Mouse (Mus musculus): ENCODE data around the gene Cryga. TPM values are rescaled to one million over a fixed set of nuclear protein-coding genes. Genes with fewer than 3 reads are reported as not detected.
A peak's percentile ranks its signal among the peaks of the same experiment; 100 is the strongest.

Cryga gene
- polyA plus RNA-seq (2015; fragmentation: Nextera tagmentation; extraction: Ambion mirVana), result not detected in 2 replicates

GRCm38 (mm10) chr1:65103273-65103672 is at the start of gene Cryga:
Gene Cryga (minus strand): TSS chr1:65103373.
- no peak for ATAC-seq
- 91% methylated on average over 11 of the region's 11 CpGs for WGBS
- no peak within 1 kb of the TSS for H3K4me3 ChIP-seq (replicated peaks)
- H3K27me3 ChIP-seq (replicated peaks), result no peaks in the 10 kb centered on the region
- H3K36me3 ChIP-seq, result no peaks in the 10 kb centered on the region
- no peaks in the 10 kb centered on the region for H3K9me3 ChIP-seq
- no peak within 1 kb of the TSS for H3K9ac ChIP-seq
- H3K4me1 ChIP-seq (replicated peaks), result no peaks in the 10 kb centered on the region
- no peak within 1 kb of the TSS for H3K4me2 ChIP-seq (replicated peaks)
- no peak within 1 kb of the TSS for H3K27ac ChIP-seq

GRCm38 (mm10) chr1:65147971-65148370 is 44.8 kb upstream of the Cryga start:
- ATAC-seq, result no peak
- Histone ChIP-seq H3K9me3 (no peaks in the 10 kb centered on the region), H3K27me3 (replicated peaks) (no peaks in the 10 kb centered on the region), H3K9ac (no peak overlapping the region), H3K27ac (no peak overlapping the region), H3K36me3 (no peaks in the 10 kb centered on the region), H3K4me3 (replicated peaks) (no peak overlapping the region), H3K4me1 (replicated peaks) (no peaks in the 10 kb centered on the region), H3K4me2 (replicated peaks) (no peak overlapping the region)
- WGBS, result 80% methylated on average over 3 of the region's 3 CpGs

- no peak for ATAC-seq
- no peaks in the 10 kb centered on the region for H3K36me3 ChIP-seq
- no peak overlapping the region for H3K9ac ChIP-seq
- H3K4me3 ChIP-seq (replicated peaks), result no peak overlapping the region
- no peaks in the 10 kb centered on the region for H3K9me3 ChIP-seq
- no peaks in the 10 kb centered on the region for H3K4me1 ChIP-seq (replicated peaks)
- no peak overlapping the region for H3K4me2 ChIP-seq (replicated peaks)
- WGBS, result 92% methylated on average over 5 of the region's 5 CpGs
- no peaks in the 10 kb centered on the region for H3K27me3 ChIP-seq (replicated peaks)
- H3K27ac ChIP-seq, result no peak overlapping the region
Measured at GRCm38 (mm10) chr1:65147326-65147725, 44.2 kb upstream of the Cryga start.

- Histone ChIP-seq H3K27ac (no peak overlapping the region), H3K4me2 (replicated peaks) (no peak overlapping the region), H3K36me3 (no peaks in the 10 kb centered on the region), H3K9me3 (no peaks in the 10 kb centered on the region), H3K9ac (no peak overlapping the region), H3K4me3 (replicated peaks) (no peak overlapping the region), H3K4me1 (replicated peaks) (no peaks in the 10 kb centered on the region), H3K27me3 (replicated peaks) (no peaks in the 10 kb centered on the region)
- ATAC-seq, result peak; percentile 56
- WGBS, result 39% methylated on average over 2 of the region's 2 CpGs
Measured at GRCm38 (mm10) chr1:65146601-65147000, 43.4 kb upstream of the Cryga start.

- WGBS, result 85% methylated on average over 2 of the region's 2 CpGs
- no peak overlapping the region for H3K4me3 ChIP-seq (replicated peaks)
- H3K9me3 ChIP-seq, result no peaks in the 10 kb centered on the region
- ATAC-seq, result no peak
- H3K4me1 ChIP-seq (replicated peaks), result no peaks in the 10 kb centered on the region
- no peak overlapping the region for H3K27ac ChIP-seq
- H3K9ac ChIP-seq, result no peak overlapping the region
- no peak overlapping the region for H3K4me2 ChIP-seq (replicated peaks)
- H3K36me3 ChIP-seq, result no peaks in the 10 kb centered on the region
- no peaks in the 10 kb centered on the region for H3K27me3 ChIP-seq (replicated peaks)
Measured at GRCm38 (mm10) chr1:65144783-65145182, 41.6 kb upstream of the Cryga start.

GRCm38 (mm10) chr1:65137560-65137959 is 34.4 kb upstream of the Cryga start:
- ATAC-seq, result no peak
- Histone ChIP-seq H3K36me3 (no peaks in the 10 kb centered on the region), H3K9ac (no peak overlapping the region), H3K27ac (no peak overlapping the region), H3K4me3 (replicated peaks) (no peak overlapping the region), H3K4me1 (replicated peaks) (no peaks in the 10 kb centered on the region), H3K9me3 (no peaks in the 10 kb centered on the region), H3K27me3 (replicated peaks) (no peaks in the 10 kb centered on the region), H3K4me2 (replicated peaks) (no peak overlapping the region)
- 80% methylated on average over 6 of the region's 6 CpGs for whole genome bisulfite sequencing

GRCm38 (mm10) chr1:65132833-65133232 is 29.7 kb upstream of the Cryga start:
- no peaks in the 10 kb centered on the region for H3K36me3 ChIP-seq
- ATAC-seq, result no peak
- no peak overlapping the region for H3K9ac ChIP-seq
- H3K4me3 ChIP-seq (replicated peaks), result no peak overlapping the region
- H3K27ac ChIP-seq, result no peak overlapping the region
- no peaks in the 10 kb centered on the region for H3K9me3 ChIP-seq
- H3K27me3 ChIP-seq (replicated peaks), result no peaks in the 10 kb centered on the region
- H3K4me2 ChIP-seq (replicated peaks), result no peak overlapping the region
- no peaks in the 10 kb centered on the region for H3K4me1 ChIP-seq (replicated peaks)
- 96% methylated on average over 1 of the region's 1 CpGs for WGBS

- Histone ChIP-seq H3K36me3 (no peaks in the 10 kb centered on the region), H3K27me3 (replicated peaks) (no peaks in the 10 kb centered on the region), H3K9me3 (no peaks in the 10 kb centered on the region), H3K27ac (no peak overlapping the region), H3K4me1 (replicated peaks) (no peaks in the 10 kb centered on the region), H3K4me2 (replicated peaks) (no peak overlapping the region), H3K4me3 (replicated peaks) (no peak overlapping the region), H3K9ac (no peak overlapping the region)
- no peak for ATAC-seq
- 97% methylated on average over 1 of the region's 1 CpGs for WGBS
Measured at GRCm38 (mm10) chr1:65131671-65132070, 28.5 kb upstream of the Cryga start.

GRCm38 (mm10) chr1:65130226-65130625 is 27.1 kb upstream of the Cryga start:
- Histone ChIP-seq H3K36me3 (no peaks in the 10 kb centered on the region), H3K4me3 (replicated peaks) (no peak overlapping the region), H3K27ac (0 out of 2 replicates have a peak overlapping the region, but pooled peaks have one; percentile 51), H3K27me3 (replicated peaks) (no peaks in the 10 kb centered on the region), H3K9me3 (no peaks in the 10 kb centered on the region), H3K4me1 (replicated peaks) (no peaks in the 10 kb centered on the region), H3K4me2 (replicated peaks) (no peak overlapping the region), H3K9ac (no peak overlapping the region)
- peak; percentile 91 for ATAC-seq
- WGBS, result 65% methylated on average over 3 of the region's 3 CpGs

- ATAC-seq, result peak; percentile 90
- no peak overlapping the region for H3K4me3 ChIP-seq (replicated peaks)
- WGBS, result 50% methylated on average over 3 of the region's 3 CpGs
- H3K9me3 ChIP-seq, result no peaks in the 10 kb centered on the region
- H3K27ac ChIP-seq, result 0 out of 2 replicates have a peak overlapping the region, but pooled peaks have one; percentile 51
- H3K4me1 ChIP-seq (replicated peaks), result no peaks in the 10 kb centered on the region
- H3K4me2 ChIP-seq (replicated peaks), result no peak overlapping the region
- no peaks in the 10 kb centered on the region for H3K27me3 ChIP-seq (replicated peaks)
- no peaks in the 10 kb centered on the region for H3K36me3 ChIP-seq
- no peak overlapping the region for H3K9ac ChIP-seq
Measured at GRCm38 (mm10) chr1:65129634-65130180, 26.5 kb upstream of the Cryga start.

GRCm38 (mm10) chr1:65122574-65123372 is 19.6 kb upstream of the Cryga start, which contains the start of gene D630023F18Rik:
Gene D630023F18Rik (minus strand): TSS chr1:65123214.
- Histone ChIP-seq H3K9ac (no peak within 1 kb of the TSS), H3K4me1 (replicated peaks) (no peaks in the 10 kb centered on the region), H3K4me2 (replicated peaks) (peak within 1 kb of the TSS; percentile 55), H3K27ac (no peak within 1 kb of the TSS), H3K4me3 (replicated peaks) (no peak within 1 kb of the TSS), H3K9me3 (no peaks in the 10 kb centered on the region), H3K36me3 (no peaks in the 10 kb centered on the region), H3K27me3 (replicated peaks) (no peaks in the 10 kb centered on the region)
- no peak for ATAC-seq
- WGBS, result 20% methylated on average over 9 of the region's 9 CpGs

- no peaks in the 10 kb centered on the region for H3K36me3 ChIP-seq
- no peaks in the 10 kb centered on the region for H3K27me3 ChIP-seq (replicated peaks)
- no peak within 1 kb of the TSS for H3K4me3 ChIP-seq (replicated peaks)
- WGBS, result 94% methylated on average over 1 of the region's 1 CpGs
- H3K9ac ChIP-seq, result no peak within 1 kb of the TSS
- no peaks in the 10 kb centered on the region for H3K9me3 ChIP-seq
- ATAC-seq, result no peak
- 0 out of 2 replicates have a peak within 1 kb of the TSS, but pooled peaks have one; percentile 24 for H3K4me2 ChIP-seq (replicated peaks)
- no peaks in the 10 kb centered on the region for H3K4me1 ChIP-seq (replicated peaks)
- peak within 1 kb of the TSS; percentile 83 for H3K27ac ChIP-seq
Measured at GRCm38 (mm10) chr1:65119438-65119837, 16.3 kb upstream of the Cryga start, which contains the start of gene Gm28845. Gene Gm28845 (minus strand): TSS chr1:65119558.
